Mouse (Mus musculus): ENCODE measurements at regions not wholly inside any gene's neighbourhood (a gene's known extent, or its start where the extent isn't known, plus 50 kb on each side); places are given as distances from the start of the nearest gene placed in this dataset.

DNA sequence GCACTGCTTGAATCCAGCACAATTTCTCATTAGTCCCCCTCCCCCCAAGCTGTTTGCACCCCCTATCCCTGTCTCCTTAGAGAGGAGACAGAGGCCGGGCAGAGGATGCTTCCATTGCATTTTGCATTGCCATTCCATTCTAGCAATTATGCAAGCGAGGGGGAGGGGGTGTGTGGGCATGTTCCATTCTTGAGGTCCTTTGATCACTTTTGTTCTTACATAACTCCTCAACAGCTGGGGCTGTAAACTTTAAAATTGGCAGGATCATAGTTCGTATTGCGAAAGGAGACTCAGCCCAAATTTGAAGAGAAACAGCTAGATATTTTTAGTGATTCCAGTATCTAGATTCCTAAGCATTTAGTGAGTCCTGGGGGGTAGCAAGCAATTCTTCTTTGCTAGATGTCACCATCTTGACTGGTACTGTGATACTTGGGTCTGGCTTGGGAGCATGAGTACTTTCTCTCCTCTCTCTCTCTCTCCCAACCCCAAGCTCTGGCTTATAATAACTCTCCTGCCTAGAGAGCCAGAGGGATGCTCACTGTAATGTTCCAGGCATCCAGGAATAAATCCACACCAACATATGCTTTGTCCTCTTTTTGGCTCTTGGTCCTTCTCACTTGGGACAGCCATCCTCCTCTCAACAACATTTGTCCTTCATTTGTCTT, 212.3 kb upstream of the Pik3r1 start:
- H3K27ac ChIP-seq = no peak overlapping the region
- WGBS = 76% methylated on average over 4 of the region's 4 CpGs
- DNase-seq (ENCODE audit: low spot score) = no peak
- H3K27me3 ChIP-seq (ENCODE audit: insufficient read depth, poor library complexity, severe bottlenecking) = no peaks in the 10 kb centered on the region
- 0 out of 2 replicates have a peak, but pooled peaks cover 3% of the 10 kb centered on the region for H3K4me1 ChIP-seq (replicated peaks)
- H3K9me3 ChIP-seq = no peaks in the 10 kb centered on the region
- no peak overlapping the region for H3K4me3 ChIP-seq
- H3K36me3 ChIP-seq = no peaks in the 10 kb centered on the region

DNA sequence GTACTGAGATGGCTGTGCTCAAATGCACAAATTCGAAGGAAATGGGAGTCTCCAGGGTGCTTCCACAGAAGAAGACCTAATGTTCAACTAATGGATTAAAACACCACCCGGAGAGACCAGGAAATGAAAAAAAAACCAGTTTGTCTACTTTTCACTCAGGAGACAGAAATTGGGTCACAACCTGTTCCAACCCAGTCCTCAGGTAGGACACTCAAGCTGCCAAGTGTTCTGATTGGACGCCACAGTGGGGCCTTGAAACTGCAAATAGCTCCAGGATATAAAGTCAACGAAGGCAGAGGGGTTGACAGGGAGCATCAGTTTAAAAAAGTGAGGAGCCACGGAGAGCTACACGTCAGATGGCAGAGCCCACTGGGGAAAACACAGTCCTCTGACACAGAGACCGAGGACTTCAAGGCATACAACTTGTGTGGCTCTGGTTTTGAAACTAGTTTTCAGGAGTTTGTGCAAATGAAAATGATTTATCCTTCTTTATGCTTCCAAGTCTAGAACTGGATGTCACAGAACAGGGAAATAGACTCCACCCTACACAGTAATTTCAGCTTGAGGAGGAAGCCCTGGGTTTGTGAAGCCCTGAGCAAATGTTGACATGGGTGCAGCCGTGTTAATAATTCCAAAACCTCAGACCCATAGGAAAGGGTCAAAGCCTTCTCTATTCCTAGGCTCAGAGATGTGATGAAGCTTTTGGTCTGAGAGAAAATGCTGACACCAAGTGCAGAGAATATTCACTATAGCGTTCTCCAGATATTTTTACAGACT, 220.8 kb upstream of the Pik3r1 start:
- Histone ChIP-seq H3K36me3 (no peaks in the 10 kb centered on the region), H3K27ac (no peak overlapping the region), H3K4me1 (replicated peaks) (no peaks in the 10 kb centered on the region), H3K4me3 (no peak overlapping the region), H3K9me3 (no peaks in the 10 kb centered on the region), H3K27me3 (ENCODE audit: insufficient read depth, poor library complexity, severe bottlenecking) (no peaks in the 10 kb centered on the region)
- DNase-seq (ENCODE audit: low spot score) = no peak
- WGBS = 85% methylated on average over 9 of the region's 9 CpGs

DNA sequence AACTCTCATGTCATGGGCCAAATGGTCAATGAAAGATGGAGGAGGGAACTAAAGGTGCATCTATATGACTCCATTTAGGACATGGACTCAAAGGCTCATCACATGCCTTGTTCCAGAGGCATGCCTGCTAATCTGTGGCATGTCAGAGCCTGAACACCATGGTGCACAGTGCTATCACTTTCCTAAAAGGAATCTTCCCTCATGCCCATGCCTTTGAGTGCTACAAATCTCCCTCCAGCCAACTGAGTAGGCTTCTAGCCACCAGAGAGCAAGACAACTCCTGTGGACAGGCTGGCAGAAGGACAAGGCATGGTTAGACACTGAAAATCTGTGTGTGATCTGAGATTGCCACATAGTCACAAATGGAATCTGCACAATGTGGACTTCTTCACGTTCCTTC, 223.7 kb upstream of the Pik3r1 start:
- Histone ChIP-seq H3K36me3 (no peaks in the 10 kb centered on the region), H3K27ac (no peak overlapping the region), H3K27me3 (ENCODE audit: insufficient read depth, poor library complexity, severe bottlenecking) (no peaks in the 10 kb centered on the region), H3K9me3 (no peaks in the 10 kb centered on the region), H3K4me1 (replicated peaks) (no peaks in the 10 kb centered on the region), H3K4me3 (no peak overlapping the region)
- no peak for DNase-seq (ENCODE audit: low spot score)
- 85% methylated on average over 1 of the region's 1 CpGs for whole genome bisulfite sequencing

DNA sequence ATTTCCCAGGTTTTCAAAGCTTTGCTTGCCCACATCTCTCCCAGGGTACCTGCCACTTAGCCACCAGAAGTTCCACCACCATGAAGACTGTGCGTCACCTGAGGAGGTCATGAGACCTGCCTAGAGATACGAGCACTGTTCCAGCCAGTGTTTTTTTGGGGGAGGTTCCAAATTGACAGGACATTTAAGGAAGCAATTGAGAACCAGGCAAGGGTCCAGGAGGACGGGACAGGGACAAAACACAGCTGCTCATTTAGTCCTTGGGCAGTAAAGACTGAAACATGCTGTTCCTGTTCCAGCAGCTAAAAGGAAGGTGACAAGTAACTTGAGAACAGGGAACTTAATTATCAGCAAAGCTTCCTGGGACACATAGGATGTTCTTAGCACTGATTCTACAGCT, 226.8 kb upstream of the Pik3r1 start:
- WGBS = 79% methylated on average over 3 of the region's 3 CpGs
- no peaks in the 10 kb centered on the region for H3K36me3 ChIP-seq
- H3K4me1 ChIP-seq (replicated peaks) = no peaks in the 10 kb centered on the region
- H3K4me3 ChIP-seq = no peak overlapping the region
- DNase-seq (ENCODE audit: low spot score) = no peak
- no peak overlapping the region for H3K27ac ChIP-seq
- no peaks in the 10 kb centered on the region for H3K27me3 ChIP-seq (ENCODE audit: insufficient read depth, poor library complexity, severe bottlenecking)
- no peaks in the 10 kb centered on the region for H3K9me3 ChIP-seq

DNA sequence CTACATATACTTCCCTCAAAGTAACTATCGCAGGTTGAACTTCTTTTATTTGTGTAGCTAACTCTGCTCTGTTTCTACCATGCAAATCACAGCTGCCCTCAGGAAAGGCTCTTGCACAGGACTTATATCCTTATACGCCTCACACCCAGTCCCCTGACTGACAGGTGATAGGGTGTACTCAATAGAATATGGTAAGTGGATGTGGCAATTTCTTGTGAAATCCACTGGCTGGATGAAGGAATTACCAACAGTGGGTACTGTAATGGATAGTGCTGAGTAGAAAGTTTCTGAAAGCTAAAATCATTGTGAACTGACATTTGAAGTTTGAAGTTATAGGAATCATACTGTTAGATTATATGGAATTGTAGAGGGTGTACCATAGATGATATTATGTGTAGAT, 227.5 kb upstream of the Pik3r1 start:
- no peaks in the 10 kb centered on the region for H3K27me3 ChIP-seq (ENCODE audit: insufficient read depth, poor library complexity, severe bottlenecking)
- H3K36me3 ChIP-seq = no peaks in the 10 kb centered on the region
- H3K4me1 ChIP-seq (replicated peaks) = no peaks in the 10 kb centered on the region
- no peak overlapping the region for H3K4me3 ChIP-seq
- no peaks in the 10 kb centered on the region for H3K9me3 ChIP-seq
- WGBS = 90% methylated on average over 2 of the region's 2 CpGs
- no peak overlapping the region for H3K27ac ChIP-seq
- no peak for DNase-seq (ENCODE audit: low spot score)

DNA sequence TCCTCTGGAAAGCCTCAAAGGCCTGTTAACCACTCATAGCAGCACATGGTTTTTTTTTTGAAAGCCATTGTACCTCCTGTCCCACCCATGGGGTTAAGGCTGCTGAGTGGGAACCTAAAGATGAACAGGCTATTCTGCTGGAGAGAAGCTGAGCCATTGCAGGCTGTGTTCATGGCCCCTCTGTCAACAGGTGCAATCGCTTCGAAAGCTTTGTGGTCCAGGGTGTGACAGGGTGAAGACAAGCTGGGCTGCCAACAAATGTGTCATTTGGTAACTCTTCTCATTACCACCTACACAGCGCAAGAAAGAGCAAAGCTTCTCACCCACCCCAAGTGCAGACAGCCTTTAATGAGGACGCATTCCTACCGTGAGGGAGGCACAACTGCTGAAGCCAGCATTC, 228.1 kb upstream of the Pik3r1 start:
- no peak overlapping the region for H3K4me3 ChIP-seq
- no peak for DNase-seq (ENCODE audit: low spot score)
- H3K27ac ChIP-seq = no peak overlapping the region
- no peaks in the 10 kb centered on the region for H3K27me3 ChIP-seq (ENCODE audit: insufficient read depth, poor library complexity, severe bottlenecking)
- no peaks in the 10 kb centered on the region for H3K4me1 ChIP-seq (replicated peaks)
- H3K36me3 ChIP-seq = no peaks in the 10 kb centered on the region
- 82% methylated on average over 5 of the region's 5 CpGs for WGBS
- H3K9me3 ChIP-seq = no peaks in the 10 kb centered on the region

DNA sequence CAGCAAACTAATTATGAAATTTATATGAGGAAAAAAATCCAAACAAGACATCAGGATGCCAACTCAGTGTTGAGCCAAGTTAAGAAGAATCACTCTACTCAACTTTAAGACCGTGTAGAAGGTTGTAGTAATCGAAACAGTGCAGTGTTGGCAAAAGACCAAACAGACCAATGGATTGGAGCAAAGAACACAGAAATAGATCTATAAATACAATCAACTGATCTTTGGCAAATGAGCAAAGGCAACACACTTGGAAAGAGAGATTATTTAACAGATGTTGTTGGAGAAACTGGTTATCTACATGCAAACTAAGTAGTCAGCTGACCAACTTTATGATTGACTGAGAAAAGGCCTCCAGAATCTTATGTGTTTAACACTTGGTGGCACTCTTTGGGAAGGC, 229.4 kb upstream of the Pik3r1 start:
- no peak overlapping the region for H3K27ac ChIP-seq
- no peaks in the 10 kb centered on the region for H3K9me3 ChIP-seq
- H3K4me3 ChIP-seq = no peak overlapping the region
- WGBS = 93% methylated on average over 2 of the region's 2 CpGs
- H3K4me1 ChIP-seq (replicated peaks) = no peaks in the 10 kb centered on the region
- DNase-seq (ENCODE audit: low spot score) = no peak
- no peaks in the 10 kb centered on the region for H3K36me3 ChIP-seq
- H3K27me3 ChIP-seq (ENCODE audit: insufficient read depth, poor library complexity, severe bottlenecking) = no peaks in the 10 kb centered on the region

DNA sequence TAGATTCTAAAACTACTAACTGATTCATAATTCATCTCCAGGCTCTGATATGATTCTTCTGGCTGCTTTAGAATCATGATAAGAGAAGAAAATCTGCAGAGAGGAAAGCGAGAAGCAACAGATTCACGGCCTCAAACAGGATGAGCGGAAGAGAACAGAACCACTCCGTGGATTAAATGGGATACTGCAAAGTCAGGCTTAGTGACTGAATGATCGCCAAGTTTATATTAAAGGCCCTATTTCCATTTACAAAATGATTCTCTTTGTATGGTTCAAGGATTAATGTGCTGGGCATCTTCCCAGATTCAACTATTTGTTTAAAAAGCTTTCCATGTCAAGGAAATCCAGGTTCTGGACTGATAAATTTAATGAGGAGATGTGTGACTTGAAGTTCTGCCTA, 238.5 kb upstream of the Pik3r1 start:
- Histone ChIP-seq H3K9me3 (no peaks in the 10 kb centered on the region), H3K36me3 (no peaks in the 10 kb centered on the region), H3K4me3 (no peak overlapping the region), H3K27ac (no peak overlapping the region), H3K27me3 (ENCODE audit: insufficient read depth, poor library complexity, severe bottlenecking) (no peaks in the 10 kb centered on the region), H3K4me1 (replicated peaks) (no peaks in the 10 kb centered on the region)
- whole genome bisulfite sequencing = 95% methylated on average over 5 of the region's 5 CpGs
- no peak for DNase-seq (ENCODE audit: low spot score)

DNA sequence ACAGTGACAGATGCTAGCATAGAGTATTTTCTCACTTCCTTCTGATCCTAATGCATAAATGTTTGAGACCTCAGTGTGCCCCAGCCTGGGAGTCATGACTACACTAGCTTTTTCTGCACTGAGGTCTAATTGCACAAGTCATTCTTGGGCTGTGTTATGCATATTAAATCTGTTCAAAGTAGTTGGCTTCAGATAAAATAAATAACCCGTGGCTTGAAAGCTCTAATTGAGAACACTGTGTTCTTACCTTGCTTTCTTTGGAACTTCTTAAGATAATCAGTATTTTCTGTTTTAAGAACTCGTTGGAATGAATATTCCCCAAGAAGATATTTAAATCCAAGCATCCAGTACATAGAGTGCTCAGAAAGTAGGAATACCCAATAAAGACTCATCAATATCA, 243.9 kb upstream of the Pik3r1 start:
- H3K27ac ChIP-seq = no peak overlapping the region
- no peaks in the 10 kb centered on the region for H3K27me3 ChIP-seq (ENCODE audit: insufficient read depth, poor library complexity, severe bottlenecking)
- no peaks in the 10 kb centered on the region for H3K4me1 ChIP-seq (replicated peaks)
- H3K9me3 ChIP-seq = no peaks in the 10 kb centered on the region
- no peak for DNase-seq (ENCODE audit: low spot score)
- WGBS = 82% methylated on average over 2 of the region's 2 CpGs
- no peaks in the 10 kb centered on the region for H3K36me3 ChIP-seq
- no peak overlapping the region for H3K4me3 ChIP-seq

DNA sequence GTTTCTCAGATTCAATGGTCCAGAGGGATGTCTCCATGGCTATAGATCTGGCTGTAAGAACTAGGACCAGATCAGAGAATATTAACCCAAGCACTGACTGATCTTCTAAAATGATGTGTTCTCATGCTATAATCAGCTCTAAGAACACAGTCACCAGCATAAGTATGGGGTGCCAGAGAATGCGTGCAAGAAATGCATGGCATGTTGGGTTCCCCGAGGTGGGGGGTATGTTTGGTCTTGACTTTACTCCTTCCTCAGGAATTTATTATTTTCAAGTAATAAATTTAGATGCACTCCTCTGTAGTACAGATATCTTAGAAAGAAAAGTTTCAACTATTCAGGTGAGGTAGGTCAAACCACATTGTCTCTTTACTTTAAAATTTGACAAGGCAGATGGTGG, 246.5 kb upstream of the Pik3r1 start:
- H3K27me3 ChIP-seq (ENCODE audit: insufficient read depth, poor library complexity, severe bottlenecking) = no peaks in the 10 kb centered on the region
- DNase-seq (ENCODE audit: low spot score) = no peak
- no peaks in the 10 kb centered on the region for H3K9me3 ChIP-seq
- WGBS = 88% methylated on average over 2 of the region's 2 CpGs
- no peak overlapping the region for H3K27ac ChIP-seq
- H3K36me3 ChIP-seq = no peaks in the 10 kb centered on the region
- no peaks in the 10 kb centered on the region for H3K4me1 ChIP-seq (replicated peaks)
- no peak overlapping the region for H3K4me3 ChIP-seq

DNA sequence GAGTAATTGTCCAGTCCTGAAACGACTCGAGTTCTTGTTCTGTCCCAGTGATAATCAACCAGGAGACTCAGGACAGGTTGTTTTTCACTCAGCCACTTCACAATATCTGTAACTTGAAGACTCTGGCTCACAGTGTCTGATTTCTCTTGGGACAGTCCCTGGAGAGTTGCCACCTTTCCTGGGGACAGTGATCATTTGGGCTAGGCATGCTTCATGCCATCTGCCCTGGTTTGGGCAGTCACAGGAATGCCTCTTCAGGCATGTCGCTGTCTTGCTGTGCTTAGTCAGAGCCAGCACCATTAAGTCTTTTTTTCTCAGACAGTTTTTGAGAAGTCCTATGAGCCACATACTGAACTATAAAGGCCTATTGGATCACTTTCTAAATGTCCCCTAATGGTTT, 246.9 kb upstream of the Pik3r1 start:
- H3K27me3 ChIP-seq (ENCODE audit: insufficient read depth, poor library complexity, severe bottlenecking) = no peaks in the 10 kb centered on the region
- no peaks in the 10 kb centered on the region for H3K36me3 ChIP-seq
- no peak overlapping the region for H3K27ac ChIP-seq
- 83% methylated on average over 3 of the region's 3 CpGs for WGBS
- no peaks in the 10 kb centered on the region for H3K9me3 ChIP-seq
- H3K4me1 ChIP-seq (replicated peaks) = no peaks in the 10 kb centered on the region
- no peak overlapping the region for H3K4me3 ChIP-seq
- DNase-seq (ENCODE audit: low spot score) = no peak

DNA sequence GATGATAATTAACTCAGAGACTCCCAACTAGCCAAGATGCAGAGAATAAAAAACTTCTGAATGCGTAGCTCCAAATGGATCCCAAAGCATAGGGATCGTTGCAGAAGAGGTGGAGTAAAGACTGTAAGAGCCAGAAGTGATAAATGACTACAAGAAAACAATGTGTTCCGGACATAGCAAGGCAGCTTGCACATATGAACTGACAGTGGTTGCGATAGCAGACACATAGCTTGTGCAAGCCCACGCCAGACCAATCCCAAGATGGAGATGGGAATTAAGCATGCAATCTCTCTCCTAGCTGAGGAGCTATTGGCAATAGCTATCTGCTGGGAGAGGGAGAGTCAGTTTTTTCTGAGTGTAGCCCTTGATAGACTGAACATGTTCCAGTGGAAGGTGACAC, 248.5 kb upstream of the Pik3r1 start:
- Histone ChIP-seq H3K4me3 (no peak overlapping the region), H3K27ac (no peak overlapping the region), H3K27me3 (ENCODE audit: insufficient read depth, poor library complexity, severe bottlenecking) (no peaks in the 10 kb centered on the region), H3K4me1 (replicated peaks) (no peaks in the 10 kb centered on the region), H3K9me3 (no peaks in the 10 kb centered on the region), H3K36me3 (no peaks in the 10 kb centered on the region)
- 92% methylated on average over 5 of the region's 5 CpGs for WGBS
- no peak for DNase-seq (ENCODE audit: low spot score)

DNA sequence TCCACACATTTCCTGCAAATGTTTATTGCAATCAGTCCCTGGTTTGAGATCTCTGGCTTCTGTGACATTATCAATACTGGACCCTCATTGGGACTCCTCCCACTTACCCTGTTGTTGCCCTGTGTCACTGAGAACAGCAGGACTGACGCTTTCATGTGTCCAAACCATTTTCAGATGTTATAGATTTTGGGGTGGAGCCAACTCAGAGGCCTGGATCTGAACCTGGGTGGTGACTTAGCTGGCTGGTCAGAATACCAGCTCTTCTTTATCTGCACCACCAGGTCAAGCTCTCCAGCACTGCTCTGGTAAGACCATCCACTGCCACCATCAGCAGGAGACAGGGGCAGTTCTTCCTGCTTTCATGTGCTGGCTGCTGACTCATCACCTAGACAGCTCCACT, 254.3 kb upstream of the Pik3r1 start:
- H3K27me3 ChIP-seq (ENCODE audit: insufficient read depth, poor library complexity, severe bottlenecking) = no peaks in the 10 kb centered on the region
- H3K4me1 ChIP-seq (replicated peaks) = no peaks in the 10 kb centered on the region
- H3K27ac ChIP-seq = no peak overlapping the region
- no peak for DNase-seq (ENCODE audit: low spot score)
- 64% methylated on average over 1 of the region's 1 CpGs for WGBS
- no peak overlapping the region for H3K4me3 ChIP-seq
- no peaks in the 10 kb centered on the region for H3K9me3 ChIP-seq
- H3K36me3 ChIP-seq = no peaks in the 10 kb centered on the region
